Comparison of ENCODE assay signal across 8 mouse cellular contexts in the genomic region with DNA sequence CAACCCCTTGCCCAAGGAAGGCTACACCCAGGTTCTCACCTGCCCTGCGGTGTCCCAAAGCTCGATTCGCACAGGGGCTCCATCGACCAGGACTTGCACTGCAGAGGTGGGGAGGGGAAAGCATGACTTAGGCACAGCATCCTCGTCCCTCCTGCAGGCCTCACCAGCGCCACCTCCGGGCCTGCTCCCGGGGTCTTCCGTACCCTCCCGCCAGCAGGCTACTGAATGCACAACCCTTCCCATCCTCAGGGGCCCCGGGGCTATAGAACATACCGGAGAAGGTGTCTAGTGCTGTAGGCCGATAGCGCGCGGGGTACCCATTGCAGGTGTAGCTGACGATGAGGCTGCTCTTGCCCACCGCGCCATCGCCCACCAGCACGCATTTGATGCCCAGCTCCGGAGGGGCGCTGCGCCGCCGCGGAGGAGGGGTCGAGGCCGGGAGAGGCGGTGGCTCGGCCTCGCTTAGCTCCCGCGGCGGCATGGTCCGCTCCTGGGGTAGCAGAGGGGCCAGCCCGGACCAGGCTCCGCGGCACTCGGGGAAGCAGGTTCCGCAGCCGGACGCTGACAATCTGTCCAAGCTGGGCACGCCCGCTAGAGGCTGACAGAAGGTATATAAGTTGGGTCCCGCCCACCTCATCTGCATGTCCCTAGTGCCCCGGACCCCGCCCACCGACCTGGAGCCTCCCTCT. TPM values are rescaled to one million over a fixed set of nuclear protein-coding genes. Genes with fewer than 3 reads are reported as not detected.
DNase-seq lines count a peak whose midpoint lies in the region; ATAC-seq and TF ChIP-seq lines count a peak whose summit lies in the region.

A gene (minus strand): TSS at position 630 of the 689 bp plus-strand sequence.

- TF ChIP-seq POLR2A in kidney, adult 2 months (IDR thresholded peaks at IDR 0.05; ENCODE audit: low read depth, low read length): peak; percentile 16
- no peak for TF ChIP-seq POLR2A in limb, embryonic 14.5 days (IDR thresholded peaks at IDR 0.05; ENCODE audit: borderline replicate concordance, extremely low read depth, insufficient read depth, insufficient read length)

- H3K9ac ChIP-seq in limb, embryonic 14.5 days (ENCODE audit: low read depth, low read length, severe bottlenecking): peak within 1 kb of the TSS; percentile 62
- peak within 1 kb of the TSS; percentile 85 for H3K9ac ChIP-seq in midbrain, embryonic 14.5 days (replicated peaks; ENCODE audit: low read length)

- peak; percentile 91 for ATAC-seq in frontal cortex, adult (ENCODE audit: low TSS enrichment)
- peak; percentile 85 for ATAC-seq in limb, embryonic 14.5 days (ENCODE audit: low FRiP score, low read depth)
- ATAC-seq in midbrain, embryonic 14.5 days (ENCODE audit: low FRiP score, low TSS enrichment): peak; percentile 83

- no peak; the same call in 1 of the 2 replicates for TF ChIP-seq CTCF in kidney, adult 2 months (conservative IDR thresholded peaks at IDR 0.05; ENCODE audit: insufficient read depth, insufficient read length, low read depth, low read length)

- H3K4me1 ChIP-seq in kidney, adult 2 months (ENCODE audit: control insufficient read depth, insufficient read depth, low read length): peaks cover 2% of the 10 kb centered on the region; the same call in 1 of the 2 replicates
- no peaks in the 10 kb centered on the region for H3K4me1 ChIP-seq in limb, embryonic 14.5 days (ENCODE audit: control insufficient read depth, insufficient read depth, low read length)
- peaks cover 18% of the 10 kb centered on the region; the same call in 1 of the 2 replicates for H3K4me1 ChIP-seq in midbrain, embryonic 14.5 days (ENCODE audit: control insufficient read depth, insufficient read depth, low read length)

- no peaks in the 10 kb centered on the region for H3K36me3 ChIP-seq in kidney, adult 2 months (ENCODE audit: control insufficient read depth, insufficient read depth, low read length)
- H3K36me3 ChIP-seq in limb, embryonic 14.5 days (ENCODE audit: control insufficient read depth, insufficient read depth, low read length): no peaks in the 10 kb centered on the region
- no peaks in the 10 kb centered on the region for H3K36me3 ChIP-seq in midbrain, embryonic 14.5 days (ENCODE audit: control insufficient read depth, insufficient read depth, low read length)
- H3K36me3 ChIP-seq in splenic B cell, adult 2 months (ENCODE audit: control insufficient read depth, insufficient read depth, low read length, poor library complexity, severe bottlenecking): no peaks in the 10 kb centered on the region

- H3K4me2 ChIP-seq in limb, embryonic 14.5 days (replicated peaks; ENCODE audit: low read depth, low read length, severe bottlenecking): peak within 1 kb of the TSS; percentile 95
- H3K4me2 ChIP-seq in midbrain, embryonic 14.5 days (ENCODE audit: low read length): peak within 1 kb of the TSS; percentile 77

- DNase-seq in gastrocnemius, postnatal 14 days: peak; percentile 16
- no peak for DNase-seq in gastrocnemius, postnatal 25 days
- peak; percentile 88 for DNase-seq in cerebellum, adult 9-11 months
- DNase-seq in kidney, adult 2 months: peak; percentile 90
- peak; percentile 65 for DNase-seq in limb, embryonic 14.5 days (ENCODE audit: low spot score)
- peak; percentile 89 for DNase-seq in midbrain, embryonic 14.5 days
- peak; percentile 75 for DNase-seq in splenic B cell, adult 2 months (ENCODE audit: low read depth, low spot score)

- H3K27me3 ChIP-seq in kidney, adult 2 months (replicated peaks; ENCODE audit: control insufficient read depth, insufficient read depth, low read length): no peaks in the 10 kb centered on the region
- H3K27me3 ChIP-seq in limb, embryonic 14.5 days (ENCODE audit: control insufficient read depth, insufficient read depth, low read length): 0 out of 2 replicates have a peak, but pooled peaks cover 3% of the 10 kb centered on the region
- no peaks in the 10 kb centered on the region for H3K27me3 ChIP-seq in midbrain, embryonic 14.5 days (ENCODE audit: control insufficient read depth, insufficient read depth, low read length)
- no peaks in the 10 kb centered on the region for H3K27me3 ChIP-seq in splenic B cell, adult 2 months (ENCODE audit: control insufficient read depth, insufficient read depth, low read length, poor library complexity, severe bottlenecking)

- no peaks in the 10 kb centered on the region for H3K9me3 ChIP-seq in limb, embryonic 14.5 days (ENCODE audit: control insufficient read depth, low read length)
- no peaks in the 10 kb centered on the region for H3K9me3 ChIP-seq in midbrain, embryonic 14.5 days (ENCODE audit: control insufficient read depth, low read length)

- intact Hi-C loops in gastrocnemius, postnatal 14 days (cut with DNase I; ENCODE audit: low total_unique reads): no loop called here

- 2% methylated on average over 49 of the region's 49 CpGs for WGBS in kidney, adult 2 months
- under 1% methylated on average over 49 of the region's 49 CpGs for WGBS in limb, embryonic 14.5 days
- WGBS in midbrain, embryonic 14.5 days: under 1% methylated on average over 49 of the region's 49 CpGs

- H3K4me3 ChIP-seq in kidney, adult 2 months (ENCODE audit: insufficient read depth, low read depth, low read length): peak within 1 kb of the TSS; percentile 58
- peak within 1 kb of the TSS; percentile 56 for H3K4me3 ChIP-seq in limb, embryonic 14.5 days (replicated peaks; ENCODE audit: low read length)
- H3K4me3 ChIP-seq in midbrain, embryonic 14.5 days (replicated peaks; ENCODE audit: low read depth, low read length): peak within 1 kb of the TSS; percentile 67

- no peak within 1 kb of the TSS for H3K27ac ChIP-seq in kidney, adult 2 months (ENCODE audit: insufficient read depth, low read depth, low read length)
- no peak within 1 kb of the TSS for H3K27ac ChIP-seq in limb, embryonic 14.5 days (replicated peaks; ENCODE audit: low read depth, low read length)
- peak within 1 kb of the TSS; percentile 75 for H3K27ac ChIP-seq in midbrain, embryonic 14.5 days (replicated peaks; ENCODE audit: low read depth, low read length)

RNA-seq across cellular contexts. Expression of the gene that starts here (rescaled TPM):
- total RNA-seq in gastrocnemius, postnatal 14 days (2021): not detected
- total RNA-seq in gastrocnemius, postnatal 25 days (2021): not detected
- polyA plus RNA-seq in kidney, adult 2 months (2012; rRNA removed): 5.9 and 7.8 TPM in 2 replicates
- polyA plus RNA-seq in limb, embryonic 14.5 days (2012; rRNA removed): 4.5 and 6.8 TPM in 2 replicates
- polyA plus RNA-seq in limb, embryonic 14.5 days (2014; fragmentation: Nextera tagmentation; extraction: Ambion mirVana): 14.7 and 15.1 TPM in 2 replicates
- polyA plus RNA-seq in midbrain, embryonic 14.5 days (2014; fragmentation: Nextera tagmentation; extraction: Ambion mirVana): 19.9 and 27.1 TPM in 2 replicates

Comparison
In these comparisons a context has a peak if more than half of its experiments do, and no peak if none do; other contexts are left out.
1. Peak in DNase-seq in gastrocnemius, postnatal 14 days; RNA of the gene not detected or under 1 TPM.